Mouse (Mus musculus) midbrain, embryonic 13.5 days (tissue): Measurements from ENCODE around the gene Selenok. TPM values are rescaled to one million over a fixed set of nuclear protein-coding genes. Genes with fewer than 3 reads are reported as not detected.

ENCODE experiments used
- ATAC-seq: fragments of 200-750 bp; cut with Nextera tagmentation; 2 replicates; pipeline ENCODE4 v1.8.0; 2017; ENCODE audit warnings: mild to moderate bottlenecking, moderate TSS enrichment, moderate library complexity
- H3K27ac ChIP-seq: fragments of 300-500 bp; sonication (generic); 2 replicates; pipeline ENCODE4 v1.5.1; 2015; ENCODE audit warnings: inconsistent platforms, mild to moderate bottlenecking, moderate library complexity
- H3K27me3 ChIP-seq: fragments of 300-500 bp; sonication (generic); 2 replicates; pipeline ENCODE4 v1.6.1; 2015; ENCODE audit warnings: mild to moderate bottlenecking, inconsistent platforms
- H3K36me3 ChIP-seq: fragments of 300-500 bp; sonication (generic); 2 replicates; pipeline ENCODE4 v1.6.1; 2015; ENCODE audit warnings: mild to moderate bottlenecking, inconsistent platforms
- H3K4me1 ChIP-seq: fragments of 300-500 bp; sonication (generic); replicated peaks from 2 replicates; pipeline ENCODE4 v1.6.1; 2015; ENCODE audit warnings: inconsistent platforms
- H3K4me2 ChIP-seq: fragments of 300-500 bp; sonication (generic); replicated peaks from 2 replicates; pipeline ENCODE4 v1.6.1; 2015; ENCODE audit warnings: moderate library complexity, mild to moderate bottlenecking, inconsistent platforms
- H3K4me3 ChIP-seq: fragments of 300-500 bp; sonication (generic); replicated peaks from 2 replicates; pipeline ENCODE4 v1.5.1; 2015; ENCODE audit warnings: mild to moderate bottlenecking, inconsistent platforms
- H3K9ac ChIP-seq: fragments of 300-500 bp; sonication (generic); replicated peaks from 2 replicates; pipeline ENCODE4 v1.6.1; 2015; ENCODE audit warnings: mild to moderate bottlenecking, inconsistent platforms
- H3K9me3 ChIP-seq: fragments of 300-500 bp; sonication (generic); 2 replicates; pipeline ENCODE4 v1.6.1; 2016; ENCODE audit warnings: mild to moderate bottlenecking, inconsistent platforms
- WGBS: fragments of 180-500 bp; shearing (Covaris S2); methylation state at CpG from one replicate; pipeline ENCODE4 v1.1.7; 2015; 5-methylcytosine and 5-hydroxymethylcytosine counted together
- polyA plus RNA-seq: library from polyadenylated mRNA; unstranded; fragments of >200 nt; fragmentation: Nextera tagmentation; extraction: Ambion mirVana; gene quantifications from 2 replicates; pipeline ENCODE4 v1.2.1, GENCODE M21; 2015

Selenok gene
- polyA plus RNA-seq, 1 experiment from 2014 or later, result 449 TPM

DNA sequence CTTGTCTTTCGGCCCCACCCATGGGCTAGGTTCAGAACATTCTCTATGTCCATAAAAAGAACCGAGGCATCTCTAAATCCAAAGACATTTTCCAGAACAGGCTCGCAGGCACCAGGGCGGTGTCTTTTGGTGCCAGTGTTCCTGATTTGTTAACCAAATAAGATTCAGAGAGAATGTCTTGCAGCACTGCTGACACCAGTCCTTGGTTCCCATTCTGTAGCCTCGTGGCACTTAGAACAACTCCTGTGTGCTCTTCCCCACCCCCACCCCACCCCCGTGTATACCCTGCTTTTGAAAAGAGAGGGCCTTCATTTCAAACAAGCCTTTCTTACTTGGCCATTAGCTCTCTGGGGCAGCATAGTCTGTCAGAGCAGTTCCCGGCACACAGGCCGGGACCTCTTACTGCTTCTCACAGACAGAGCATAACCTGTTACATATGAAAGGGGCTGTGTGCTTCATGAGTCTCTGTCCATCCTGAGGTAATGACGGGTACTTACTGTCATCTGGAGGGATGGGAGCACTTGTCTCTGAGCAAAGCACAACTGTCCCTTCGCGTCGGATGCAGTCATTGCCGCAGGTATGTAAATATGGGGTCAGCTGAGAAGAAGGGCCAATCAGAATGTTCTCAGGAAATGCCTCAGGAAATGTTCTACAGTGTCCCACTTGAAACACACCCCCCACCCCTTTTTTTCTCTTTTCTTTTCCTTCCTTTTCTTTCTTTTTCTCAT lies 30.8 kb downstream of the Selenok start:
- WGBS, result 80% methylated on average over 13 of the region's 13 CpGs
- no peak overlapping the region for H3K9ac ChIP-seq
- no peak overlapping the region for H3K4me2 ChIP-seq
- peaks cover 38% of the 10 kb centered on the region for H3K36me3 ChIP-seq
- H3K27ac ChIP-seq, result no peak overlapping the region
- ATAC-seq, result 0 out of 2 replicates have a peak, but pooled peaks have one; percentile 37
- H3K4me3 ChIP-seq, result no peak overlapping the region
- no peaks in the 10 kb centered on the region for H3K4me1 ChIP-seq
- no peaks in the 10 kb centered on the region for H3K27me3 ChIP-seq
- H3K9me3 ChIP-seq, result no peaks in the 10 kb centered on the region

DNA sequence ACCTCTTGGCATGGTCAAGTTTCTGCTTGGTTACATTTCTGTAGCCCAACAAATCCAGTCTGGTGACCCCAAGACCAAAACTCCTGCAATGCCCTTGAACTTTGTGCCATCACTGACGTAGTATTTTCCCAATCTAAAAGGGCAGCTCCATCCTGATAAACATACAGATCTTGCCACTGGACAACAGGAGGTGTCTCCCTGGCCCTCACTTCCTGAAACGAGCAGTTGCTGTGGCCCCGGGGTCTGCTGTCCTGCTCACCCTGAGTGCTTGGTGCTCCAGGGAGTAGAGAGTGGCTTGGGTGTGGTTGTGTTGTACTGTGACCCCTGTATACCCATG lies 31.3 kb downstream of the Selenok start:
- Histone ChIP-seq H3K9me3 (no peaks in the 10 kb centered on the region), H3K27ac (no peak overlapping the region), H3K9ac (no peak overlapping the region), H3K36me3 (peaks cover 32% of the 10 kb centered on the region), H3K4me1 (no peaks in the 10 kb centered on the region), H3K4me3 (no peak overlapping the region), H3K27me3 (no peaks in the 10 kb centered on the region), H3K4me2 (no peak overlapping the region)
- WGBS, result 92% methylated on average over 3 of the region's 3 CpGs
- ATAC-seq, result no peak

DNA sequence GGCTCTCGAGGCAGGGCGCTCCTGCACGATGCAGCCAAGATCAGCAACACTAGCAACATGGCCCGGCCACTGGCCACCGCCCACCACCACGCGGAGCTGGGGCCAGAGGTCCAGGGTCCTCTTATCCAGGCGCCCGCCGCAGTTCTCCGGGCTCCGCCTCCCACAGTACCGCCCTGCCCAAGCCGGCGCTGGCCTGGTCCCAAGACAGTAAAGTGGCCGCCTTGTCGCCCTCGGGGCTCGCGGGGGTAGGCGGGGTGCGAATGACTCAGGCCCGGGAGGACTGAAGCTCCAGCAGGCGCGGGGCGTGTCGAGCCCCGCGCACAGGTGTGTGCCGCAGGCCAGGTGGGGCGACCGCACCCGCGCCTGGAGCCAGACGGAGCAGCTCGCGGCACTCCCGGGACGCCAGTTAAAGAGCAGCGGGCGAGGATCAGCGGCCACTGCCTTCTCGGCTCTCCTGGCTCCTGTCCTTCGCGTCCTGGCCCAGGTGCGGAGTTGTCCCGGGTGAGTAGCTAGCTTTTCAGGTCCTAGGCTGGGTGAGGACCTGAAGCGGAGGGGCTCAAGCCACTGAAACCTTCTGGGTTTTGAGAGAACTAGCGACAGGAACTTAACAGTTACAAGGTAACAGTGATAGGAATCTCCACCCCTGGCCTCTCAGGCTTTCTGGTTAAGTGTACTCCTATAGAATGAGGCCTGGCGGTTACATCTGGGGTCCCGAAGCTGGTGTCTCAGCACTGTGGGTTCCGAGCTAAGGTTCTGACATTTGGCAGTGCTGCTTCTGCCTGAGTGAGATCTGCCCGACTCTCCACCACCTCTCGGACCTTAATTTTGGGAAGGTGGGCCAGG lies 40.8 kb downstream of the Selenok start, which contains the start of the genes Il17rb and Chdh:
Gene Il17rb, minus strand, starts transcription at position 164 of the 843 bp plus-strand sequence.
Gene Chdh, plus strand, starts transcription at position 291 of the 843 bp plus-strand sequence.
- Histone ChIP-seq H3K4me2 (peak within 1 kb of the TSS; percentile 84), H3K4me1 (peaks cover 9% of the 10 kb centered on the region), H3K27ac (no peak within 1 kb of the TSS), H3K27me3 (peaks cover 28% of the 10 kb centered on the region), H3K36me3 (no peaks in the 10 kb centered on the region), H3K9me3 (no peaks in the 10 kb centered on the region), H3K9ac (peak within 1 kb of the TSS; percentile 50), H3K4me3 (peak within 1 kb of the TSS; percentile 43)
- ATAC-seq, result peak; percentile 58
- WGBS, result 9% methylated on average over 54 of the region's 54 CpGs

DNA sequence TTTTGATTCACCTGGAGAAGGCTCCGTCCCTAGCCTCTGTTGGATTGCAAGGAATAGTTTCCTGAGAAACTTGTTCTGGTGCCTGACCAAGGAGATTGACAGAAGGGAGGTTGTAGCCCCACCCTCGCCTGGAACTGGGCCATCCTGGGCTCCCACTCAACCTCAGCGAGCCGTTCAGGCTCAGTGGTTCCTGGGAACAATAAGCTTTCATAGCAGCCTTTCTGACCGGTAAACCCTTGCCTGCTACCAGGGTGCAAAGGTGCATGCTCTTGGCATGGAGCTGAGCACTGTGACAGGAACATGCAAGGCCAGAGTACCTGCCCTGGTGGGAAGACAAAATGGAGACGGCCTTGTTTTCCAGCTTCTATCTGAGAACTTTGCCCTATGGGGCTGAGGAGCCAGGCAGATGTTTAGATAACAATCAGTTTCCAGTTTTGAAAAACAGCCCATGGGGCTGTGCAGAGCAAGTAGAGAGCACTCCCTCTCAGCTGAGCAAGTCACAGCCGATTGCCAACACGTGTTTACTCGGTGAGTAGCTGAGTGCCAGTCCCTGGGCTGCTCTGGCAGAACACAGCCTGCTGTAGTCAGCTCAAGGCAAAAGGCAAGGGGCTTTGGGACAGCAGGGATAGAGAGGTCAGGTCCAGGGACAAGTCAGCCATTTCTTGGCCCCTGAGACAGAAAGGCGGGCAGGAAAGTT lies 41.9 kb downstream of the Selenok start:
- no peak for ATAC-seq
- H3K27ac ChIP-seq, result no peak overlapping the region
- no peaks in the 10 kb centered on the region for H3K9me3 ChIP-seq
- WGBS, result 78% methylated on average over 10 of the region's 10 CpGs
- H3K36me3 ChIP-seq, result no peaks in the 10 kb centered on the region
- H3K4me2 ChIP-seq, result no peak overlapping the region
- H3K27me3 ChIP-seq, result peaks cover 28% of the 10 kb centered on the region
- peaks cover 9% of the 10 kb centered on the region for H3K4me1 ChIP-seq
- no peak overlapping the region for H3K4me3 ChIP-seq
- H3K9ac ChIP-seq, result no peak overlapping the region

DNA sequence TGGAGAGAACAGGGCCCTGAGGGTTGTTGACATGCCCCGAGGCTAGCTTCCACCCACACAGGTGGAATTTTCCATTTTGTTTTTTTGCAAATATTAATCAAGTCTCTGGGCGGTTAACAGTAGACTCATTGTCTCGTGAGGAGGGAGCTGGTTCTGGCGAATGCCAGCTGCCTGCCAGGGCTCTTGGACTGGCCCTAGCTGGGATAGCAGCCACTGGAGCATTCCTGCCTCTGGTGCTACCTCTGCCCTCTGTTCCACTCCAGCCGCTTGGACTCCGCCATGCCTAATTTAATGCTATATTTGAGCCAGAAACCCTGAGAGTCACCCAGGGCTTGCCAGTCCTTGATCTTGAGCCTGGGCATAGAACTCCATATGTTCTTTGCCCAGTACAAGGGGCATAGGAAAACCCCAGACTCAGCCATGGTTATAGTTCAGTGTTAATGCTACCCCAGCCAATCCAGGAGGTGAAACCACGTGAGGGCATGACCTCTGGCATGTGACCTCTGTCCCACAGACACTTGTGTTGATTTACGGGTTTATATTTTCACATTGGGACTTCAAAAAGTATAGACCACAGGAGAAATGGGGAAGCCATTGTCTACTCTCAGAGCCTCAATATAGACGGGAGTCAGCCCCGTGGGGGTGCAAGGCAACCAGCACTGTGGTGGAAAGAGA lies 43.9 kb downstream of the Selenok start:
- H3K9ac ChIP-seq, result no peak overlapping the region
- ATAC-seq, result no peak
- H3K27me3 ChIP-seq, result peaks cover 28% of the 10 kb centered on the region
- no peak overlapping the region for H3K27ac ChIP-seq
- H3K9me3 ChIP-seq, result no peaks in the 10 kb centered on the region
- no peaks in the 10 kb centered on the region for H3K36me3 ChIP-seq
- WGBS, result 90% methylated on average over 10 of the region's 10 CpGs
- peaks cover 9% of the 10 kb centered on the region for H3K4me1 ChIP-seq
- no peak overlapping the region for H3K4me2 ChIP-seq
- H3K4me3 ChIP-seq, result no peak overlapping the region

GRCm38 (mm10) chr14:30014487-30014886 lies 46.4 kb downstream of the Selenok start:
- no peak overlapping the region for H3K4me3 ChIP-seq
- WGBS, result 63% methylated on average over 10 of the region's 10 CpGs
- H3K27me3 ChIP-seq, result peaks cover 11% of the 10 kb centered on the region
- no peaks in the 10 kb centered on the region for H3K4me1 ChIP-seq
- no peak overlapping the region for H3K4me2 ChIP-seq
- H3K9ac ChIP-seq, result no peak overlapping the region
- no peak overlapping the region for H3K27ac ChIP-seq
- no peak for ATAC-seq
- no peaks in the 10 kb centered on the region for H3K36me3 ChIP-seq
- H3K9me3 ChIP-seq, result no peaks in the 10 kb centered on the region

- Histone ChIP-seq H3K27me3 (peaks cover 6% of the 10 kb centered on the region), H3K9ac (no peak overlapping the region), H3K27ac (no peak overlapping the region), H3K9me3 (no peaks in the 10 kb centered on the region), H3K4me3 (no peak overlapping the region), H3K4me2 (no peak overlapping the region), H3K36me3 (no peaks in the 10 kb centered on the region), H3K4me1 (no peaks in the 10 kb centered on the region)
- no peak for ATAC-seq
- WGBS, result 63% methylated on average over 1 of the region's 1 CpGs
Measured at GRCm38 (mm10) chr14:30015008-30015407, 46.9 kb downstream of the Selenok start.

GRCm38 (mm10) chr14:30016666-30017065 lies 48.6 kb downstream of the Selenok start:
- Histone ChIP-seq H3K36me3 (no peaks in the 10 kb centered on the region), H3K27me3 (no peaks in the 10 kb centered on the region), H3K4me1 (no peaks in the 10 kb centered on the region), H3K27ac (no peak overlapping the region), H3K9me3 (no peaks in the 10 kb centered on the region), H3K4me3 (no peak overlapping the region), H3K9ac (no peak overlapping the region), H3K4me2 (no peak overlapping the region)
- 92% methylated on average over 5 of the region's 5 CpGs for WGBS
- no peak for ATAC-seq

- 88% methylated on average over 8 of the region's 8 CpGs for WGBS
- no peak overlapping the region for H3K9ac ChIP-seq
- H3K27me3 ChIP-seq, result no peaks in the 10 kb centered on the region
- H3K36me3 ChIP-seq, result no peaks in the 10 kb centered on the region
- no peaks in the 10 kb centered on the region for H3K9me3 ChIP-seq
- no peak overlapping the region for H3K4me2 ChIP-seq
- ATAC-seq, result no peak
- H3K4me1 ChIP-seq, result no peaks in the 10 kb centered on the region
- H3K27ac ChIP-seq, result no peak overlapping the region
- H3K4me3 ChIP-seq, result no peak overlapping the region
Measured at GRCm38 (mm10) chr14:30017794-30018462, 49.8 kb downstream of the Selenok start.

- no peaks in the 10 kb centered on the region for H3K4me1 ChIP-seq
- no peaks in the 10 kb centered on the region for H3K9me3 ChIP-seq
- no peak overlapping the region for H3K4me2 ChIP-seq
- no peak overlapping the region for H3K4me3 ChIP-seq
- no peak overlapping the region for H3K9ac ChIP-seq
- 97% methylated on average over 4 of the region's 4 CpGs for WGBS
- H3K36me3 ChIP-seq, result no peaks in the 10 kb centered on the region
- no peaks in the 10 kb centered on the region for H3K27me3 ChIP-seq
- no peak for ATAC-seq
- no peak overlapping the region for H3K27ac ChIP-seq
Measured at GRCm38 (mm10) chr14:30018463-30018801, 50.3 kb downstream of the Selenok start.

DNA sequence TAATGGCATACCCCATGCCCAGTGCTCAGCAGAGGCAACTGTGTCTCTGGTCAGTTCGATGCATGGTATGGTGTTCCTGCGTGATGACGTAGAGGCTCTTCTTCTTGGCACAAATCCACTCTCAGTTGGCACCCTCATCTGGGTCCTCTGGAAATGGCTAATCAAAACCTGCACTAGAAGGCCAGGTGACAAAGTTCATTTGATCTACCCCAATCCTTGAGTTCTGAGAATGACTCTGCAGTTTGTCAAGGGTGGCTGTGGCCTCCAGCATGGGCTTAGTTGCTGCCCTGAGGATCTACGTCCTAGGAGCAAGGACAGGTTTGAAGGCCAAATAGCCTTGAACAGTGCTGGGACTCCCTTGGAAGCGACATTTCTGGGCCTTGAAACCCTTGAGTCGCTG lies 50.7 kb downstream of the Selenok start:
- 96% methylated on average over 6 of the region's 6 CpGs for WGBS
- Histone ChIP-seq H3K4me3 (no peak overlapping the region), H3K27me3 (no peaks in the 10 kb centered on the region), H3K27ac (no peak overlapping the region), H3K4me2 (no peak overlapping the region), H3K36me3 (no peaks in the 10 kb centered on the region), H3K9me3 (no peaks in the 10 kb centered on the region), H3K4me1 (no peaks in the 10 kb centered on the region), H3K9ac (no peak overlapping the region)
- ATAC-seq, result no peak
